Mouse (Mus musculus) lung, postnatal 0 days (tissue): ENCODE measurements around the gene Kazn.

Experiments
- CTCF ChIP-seq: IDR thresholded peaks from 2 replicates; pipeline ENCODE4 v1.5.1; 2016; ENCODE audit warnings: antibody characterized with exemption, mild to moderate bottlenecking
- EP300 ChIP-seq: IDR thresholded peaks from 2 replicates; pipeline ENCODE4 v1.6.1; 2016; ENCODE audit warnings: antibody characterized with exemption, mild to moderate bottlenecking, control low read depth

DNA sequence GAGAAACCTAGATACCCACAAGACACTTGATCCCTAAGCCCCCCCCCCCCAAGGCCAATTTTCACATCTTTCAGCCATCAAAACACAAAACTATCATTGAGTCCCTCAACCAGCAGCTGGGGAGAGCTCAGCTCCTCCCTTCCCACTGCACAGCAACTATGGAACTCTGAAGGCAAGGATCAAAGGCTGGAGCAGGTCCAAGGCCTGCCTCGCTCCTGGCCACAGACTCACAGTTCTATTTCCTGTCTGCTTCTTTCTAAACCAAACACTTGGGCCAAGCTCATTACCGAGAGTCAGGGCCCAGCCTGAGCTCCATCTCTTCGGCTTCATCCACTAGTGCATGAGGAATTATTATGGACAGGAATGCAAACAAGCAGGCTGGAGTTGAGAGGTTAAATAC lies 58.9 kb downstream of the Kazn start:
- no peak for TF ChIP-seq CTCF
- peak; percentile 47 for TF ChIP-seq EP300
